Mouse (Mus musculus): Measurements from ENCODE around the gene Txndc12. TPM values are rescaled to one million over a fixed set of nuclear protein-coding genes. Genes with fewer than 3 reads are reported as not detected.

Txndc12 gene
- total RNA-seq (2021) = 10 to 100 TPM; 40.4 to 45.2 TPM
- long read RNA-seq, experiment 1, transcript Txndc12-201 (7 exons, 1,359 nt) = major isoform, 32 of 36 reads
- long read RNA-seq, experiment 1, partial matches to known transcripts = 1 of 36 reads
- long read RNA-seq, experiment 1, other reads (novel, unspliced or antisense) = 3 of 36 reads
- long read RNA-seq, experiment 2, transcript Txndc12-201 (7 exons, 1,359 nt) = major isoform, 25 of 34 reads
- long read RNA-seq, experiment 2, partial matches to known transcripts = 3 of 34 reads
- long read RNA-seq, experiment 2, other reads (novel, unspliced or antisense) = 6 of 34 reads

DNA sequence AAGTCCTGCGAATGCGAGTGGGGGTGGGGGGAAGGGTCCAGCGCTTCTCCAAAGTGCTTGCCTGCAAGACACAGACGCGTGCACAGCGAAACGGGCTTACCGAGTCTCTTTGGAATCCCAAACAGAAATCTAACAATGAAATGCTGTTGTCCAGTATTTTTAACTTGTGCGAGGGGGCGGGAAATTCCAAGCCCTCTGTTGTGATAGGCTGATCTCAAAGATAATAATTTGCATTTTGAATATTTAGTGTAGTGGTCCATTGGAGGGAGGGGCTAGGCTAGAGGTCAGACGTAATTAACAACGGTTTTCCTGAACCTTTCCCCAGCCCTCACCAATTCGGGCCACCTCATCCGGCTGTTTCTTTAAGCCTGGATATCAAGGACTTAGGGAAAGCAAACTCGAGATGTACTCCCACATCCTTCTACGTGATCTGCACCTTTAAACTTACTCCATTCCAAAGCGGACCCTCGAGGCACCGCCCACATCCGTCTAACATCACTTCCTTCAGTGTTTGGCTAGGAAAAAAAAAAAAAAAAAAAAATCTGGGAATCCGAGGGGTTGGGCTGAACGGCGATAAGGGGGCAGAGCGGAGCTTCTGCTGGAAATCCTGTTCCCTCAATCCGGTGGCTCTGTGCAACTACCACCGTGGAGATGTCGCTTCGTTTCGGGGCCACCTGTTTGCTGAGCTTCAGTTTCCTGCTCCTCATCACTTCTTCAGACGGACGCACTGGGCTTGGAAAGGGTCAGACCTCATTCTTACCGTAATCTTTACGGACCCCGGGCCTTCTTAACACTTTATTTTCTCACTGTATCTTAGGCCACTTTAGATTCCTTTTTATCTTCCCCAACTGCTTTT lies at the start of gene Txndc12:
Txndc12 (plus strand) TSS at position 487 of the 856 bp plus-strand sequence.
- intact Hi-C loops (cut with DNase I) = no loop called here
- peak; percentile 81 to 90 for DNase-seq (ENCODE audit: low spot score in 2 of 2)

DNA sequence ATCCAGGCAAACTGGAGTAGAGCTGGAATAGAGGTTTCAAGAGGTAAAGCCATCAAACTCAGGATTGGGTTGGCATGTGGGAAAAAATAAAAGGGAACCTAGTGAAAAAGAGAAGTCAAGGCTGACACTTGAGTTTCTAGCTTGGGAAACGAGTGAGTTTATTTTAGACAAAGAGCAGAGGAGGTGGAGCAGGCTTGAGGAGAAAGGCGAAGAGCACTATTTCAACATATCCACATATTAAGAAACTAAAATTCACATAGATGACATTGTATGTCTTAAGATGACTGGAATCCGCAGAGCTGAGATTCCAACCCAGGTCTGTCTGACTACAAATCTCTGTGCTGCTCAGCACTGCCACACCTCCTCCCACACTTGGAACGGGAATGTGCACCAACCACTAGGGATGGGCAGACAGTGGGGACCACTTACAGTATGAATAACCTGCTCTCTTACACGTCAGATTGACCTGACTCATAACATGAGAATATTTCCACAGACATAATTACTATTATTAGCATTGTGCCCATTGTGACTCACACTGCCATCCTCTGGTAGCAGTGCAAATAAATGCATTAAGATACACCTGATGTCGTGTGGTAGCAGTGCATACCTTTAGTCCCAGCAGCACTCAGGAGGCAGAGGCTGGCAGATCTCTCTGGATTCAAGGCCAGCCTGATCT lies 45.0 kb upstream of the Txndc12 start:
- intact Hi-C loops (cut with DNase I) = no loop called here
- no peak for DNase-seq (ENCODE audit: low spot score in 2 of 2)

DNA sequence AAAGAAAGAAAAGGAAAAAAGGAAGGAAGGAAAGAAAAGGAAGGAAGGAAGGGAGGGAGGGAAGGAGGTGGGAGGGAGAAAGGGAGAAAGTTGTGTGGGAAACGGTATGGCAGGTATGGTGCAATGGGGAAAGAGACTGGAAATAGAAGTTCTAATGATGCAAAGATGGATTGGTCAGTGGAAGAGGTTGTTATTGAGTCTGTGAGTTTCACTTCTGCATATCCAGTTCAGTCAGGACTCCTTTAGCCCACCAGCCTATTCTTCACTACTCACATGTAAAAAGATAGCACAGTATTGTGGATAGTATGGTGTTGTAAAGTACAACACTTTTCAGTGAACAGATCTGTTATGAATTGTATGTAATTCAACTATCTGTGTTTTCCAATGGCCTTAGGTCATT lies 43.9 kb upstream of the Txndc12 start:
- intact Hi-C loops (cut with DNase I) = no loop called here

DNA sequence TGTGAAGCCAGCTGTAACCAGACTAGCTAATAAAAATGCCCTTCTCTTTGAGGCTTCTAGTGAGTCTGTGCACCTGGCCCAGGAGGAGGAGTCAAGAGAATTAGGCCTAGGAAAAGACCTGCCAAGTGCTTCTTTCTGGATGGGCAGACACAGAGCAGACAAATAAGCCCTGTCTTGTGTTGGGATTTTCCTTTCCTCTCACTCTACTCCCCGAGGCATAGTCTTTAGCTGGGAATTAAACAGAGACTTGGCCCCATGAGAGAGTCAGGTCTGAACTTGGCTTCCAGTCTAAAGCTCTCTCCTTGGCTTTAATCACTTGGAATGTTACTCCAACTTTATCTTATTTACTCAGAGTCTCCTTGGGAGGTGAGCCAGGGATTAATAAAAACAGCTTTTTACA lies 40.5 kb upstream of the Txndc12 start:
- intact Hi-C loops (cut with DNase I) = no loop called here
- no peak for DNase-seq (ENCODE audit: low spot score in 2 of 2)

More for the DNA sequence above, 43.9 kb upstream of the Txndc12 start:
- DNase-seq (ENCODE audit: low spot score in 2 of 2) = no peak

DNA sequence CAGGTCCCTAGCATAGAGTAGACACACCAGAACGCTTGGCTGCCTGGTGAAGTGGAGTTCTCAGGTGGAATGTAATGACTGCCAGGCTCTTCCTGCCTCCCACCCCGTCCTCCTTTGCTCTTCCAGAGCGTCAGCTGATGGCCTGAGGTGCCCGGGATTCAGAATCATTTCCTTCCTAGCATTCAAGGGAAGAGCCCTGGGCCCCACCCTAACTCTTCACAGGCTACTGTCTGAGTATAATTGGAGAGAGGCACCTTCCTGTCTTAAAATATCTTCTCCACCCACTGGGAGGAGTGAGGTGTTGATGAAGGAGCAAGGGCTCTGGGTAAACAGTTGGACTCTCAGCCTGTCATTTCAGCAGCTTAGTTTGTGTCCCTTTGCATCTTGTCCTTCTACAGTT lies 37.7 kb upstream of the Txndc12 start:
- DNase-seq (ENCODE audit: low spot score in 2 of 2) = no peak
- intact Hi-C loops (cut with DNase I) = no loop called here

DNA sequence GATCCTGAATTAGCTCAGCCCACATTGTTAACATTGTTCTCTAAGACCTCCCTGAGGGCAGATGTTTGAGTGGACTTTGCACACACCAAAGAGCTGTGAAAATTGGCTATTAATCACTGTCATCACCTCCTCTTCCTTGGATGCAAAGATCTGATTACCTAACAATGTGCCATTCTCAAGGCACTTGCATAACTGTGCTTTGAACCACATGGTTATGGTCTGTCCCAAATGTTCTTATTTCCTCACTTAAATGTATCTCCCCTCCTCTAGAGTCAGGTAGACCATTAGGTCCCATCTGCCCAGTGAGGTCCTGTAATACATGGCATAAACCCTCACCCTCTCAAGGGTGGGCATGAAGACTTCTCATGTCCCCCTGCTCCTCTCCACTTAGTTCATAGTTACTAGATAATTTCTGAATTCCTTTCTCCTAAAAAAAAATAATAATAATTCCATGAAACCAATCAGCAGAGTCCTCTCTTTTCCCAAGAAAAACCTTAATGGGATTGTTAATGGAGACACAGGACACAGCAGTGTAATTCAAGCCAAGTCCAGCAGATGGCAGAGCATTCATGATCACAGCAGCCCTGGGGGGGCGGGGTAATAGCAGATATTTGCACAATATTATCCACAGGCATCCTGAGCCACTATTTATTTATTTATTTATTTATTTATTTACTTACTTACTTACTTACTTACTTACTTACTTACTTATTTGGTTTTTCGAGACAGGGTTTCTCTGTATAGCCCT lies 36.1 kb upstream of the Txndc12 start:
- peak; percentile 75 to 76 for DNase-seq (ENCODE audit: low spot score in 2 of 2)
- intact Hi-C loops (cut with DNase I) = no loop called here

DNA sequence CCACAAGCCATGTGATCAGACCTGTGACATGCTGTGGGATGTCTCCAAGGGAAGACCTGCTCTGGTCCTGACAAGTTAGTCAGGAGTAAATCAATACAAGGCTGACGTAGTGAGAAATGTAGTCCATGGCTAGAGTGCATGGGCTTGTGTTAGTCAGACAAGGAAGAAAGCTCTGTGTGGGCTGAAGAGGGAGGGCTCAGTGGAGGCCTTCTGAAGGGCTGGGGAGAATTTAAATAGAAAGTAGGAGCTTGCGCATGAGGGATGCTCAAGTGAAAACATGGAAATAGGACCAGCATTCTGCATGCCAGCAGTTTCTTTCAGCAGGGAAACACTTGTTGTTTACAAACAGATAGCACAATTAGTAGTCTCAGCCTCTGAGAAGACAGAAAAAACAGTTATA lies 30.9 kb upstream of the Txndc12 start:
- intact Hi-C loops (cut with DNase I) = loop anchor here (10.0 kb wide), 1 partner anchor 171 kb away; no protein-coding TSS in a partner anchor
- no peak for DNase-seq (ENCODE audit: low spot score in 2 of 2)

DNA sequence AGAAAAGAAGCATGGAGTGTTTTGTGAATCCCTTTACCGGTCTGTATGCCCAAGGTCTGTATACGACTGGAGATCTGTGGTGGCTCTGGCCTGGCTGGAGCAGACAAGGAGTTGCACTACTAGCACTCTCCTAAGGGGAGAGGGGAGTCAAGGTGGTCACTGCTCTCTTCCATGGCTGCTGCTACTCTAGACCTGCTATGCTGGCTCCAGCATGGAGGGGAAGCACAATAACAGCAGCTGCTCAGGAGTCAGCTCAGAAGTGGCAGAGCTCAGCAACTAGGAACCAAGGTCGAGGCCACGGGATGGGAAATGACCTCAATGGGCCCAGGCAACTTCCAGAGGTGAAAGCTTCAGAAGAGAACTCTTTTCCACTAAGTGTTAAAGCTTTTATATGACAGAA lies 23.3 kb upstream of the Txndc12 start:
- no peak for DNase-seq (ENCODE audit: low spot score in 2 of 2)
- intact Hi-C loops (cut with DNase I) = no loop called here

DNA sequence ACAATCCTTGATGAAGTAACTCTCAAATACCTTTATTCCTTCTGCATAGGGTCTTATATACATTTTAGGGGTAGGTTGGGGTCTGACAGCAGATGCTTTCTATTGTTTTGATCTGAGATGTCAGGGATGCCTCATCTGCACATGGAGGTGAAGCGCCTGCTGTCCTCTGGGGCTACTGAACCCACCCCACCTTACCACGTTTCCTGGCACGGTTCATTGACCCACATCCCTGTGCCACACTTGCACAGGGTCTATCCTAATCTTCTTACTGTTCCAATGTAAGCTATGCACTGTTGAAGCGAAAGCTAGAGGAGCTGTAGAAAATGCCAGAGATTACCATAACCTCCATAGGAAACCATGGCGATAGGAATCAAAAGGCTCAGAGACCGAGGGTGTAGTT lies 22.9 kb upstream of the Txndc12 start:
- DNase-seq (ENCODE audit: low spot score in 2 of 2) = no peak
- intact Hi-C loops (cut with DNase I) = no loop called here

DNA sequence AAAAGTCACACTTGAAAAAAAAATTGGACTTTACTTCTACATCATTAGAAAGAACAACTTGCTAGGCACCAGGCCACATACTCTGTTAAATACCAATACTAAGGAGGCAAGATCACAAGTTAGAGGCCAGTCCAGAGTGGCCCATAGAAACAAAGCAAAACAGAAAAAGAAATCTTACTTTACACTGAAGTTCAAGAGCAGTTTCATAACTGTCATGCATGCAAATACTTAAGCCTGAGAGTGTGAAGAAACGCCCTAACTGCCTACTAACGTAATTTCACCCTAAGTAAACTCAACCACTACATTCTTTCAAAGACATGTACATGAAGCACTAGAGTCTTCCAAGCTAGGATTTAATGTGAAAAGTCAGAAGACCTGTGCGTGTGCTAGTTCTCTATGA lies 8.7 kb upstream of the Txndc12 start:
- DNase-seq (ENCODE audit: low spot score in 2 of 2) = no peak
- intact Hi-C loops (cut with DNase I) = no loop called here

DNA sequence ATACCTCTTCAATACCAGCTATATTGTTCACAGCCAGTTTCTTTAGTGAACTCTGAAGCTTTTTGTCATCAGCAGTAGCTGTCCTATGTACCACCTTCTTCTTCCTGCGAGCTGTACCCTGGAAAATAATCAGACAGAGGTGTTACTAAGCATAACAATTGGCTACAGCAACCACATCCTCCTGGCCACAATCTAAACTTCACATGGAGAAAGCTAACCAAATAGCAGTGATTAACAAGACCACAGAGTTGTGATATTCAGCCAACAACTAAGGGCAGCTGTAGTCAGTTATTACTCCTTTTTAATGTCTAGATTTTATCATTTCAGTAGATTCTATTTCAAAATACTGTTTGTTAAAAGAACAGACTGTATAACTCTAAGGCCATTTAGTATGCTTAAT lies 8.3 kb upstream of the Txndc12 start:
- DNase-seq (ENCODE audit: low spot score in 2 of 2) = no peak
- intact Hi-C loops (cut with DNase I) = no loop called here

DNA sequence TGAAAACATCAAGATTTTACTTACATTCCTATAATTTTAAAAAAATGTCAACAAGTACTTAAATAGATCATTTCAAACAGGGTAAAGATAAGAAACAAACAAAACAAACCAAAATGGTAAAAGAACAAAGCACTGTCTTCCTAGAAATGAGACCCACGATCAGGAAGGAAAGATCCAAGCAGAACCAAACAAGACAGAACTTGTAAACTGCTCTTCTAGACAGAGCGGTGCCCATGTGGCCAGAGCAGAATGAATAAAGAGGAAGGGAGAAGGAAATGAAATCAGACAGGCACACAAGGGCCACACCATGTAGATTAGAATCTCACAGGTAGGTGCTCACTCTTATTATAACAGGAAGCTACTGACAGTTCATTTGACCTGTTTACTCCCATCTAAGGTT lies 7.8 kb upstream of the Txndc12 start:
- intact Hi-C loops (cut with DNase I) = no loop called here

DNA sequence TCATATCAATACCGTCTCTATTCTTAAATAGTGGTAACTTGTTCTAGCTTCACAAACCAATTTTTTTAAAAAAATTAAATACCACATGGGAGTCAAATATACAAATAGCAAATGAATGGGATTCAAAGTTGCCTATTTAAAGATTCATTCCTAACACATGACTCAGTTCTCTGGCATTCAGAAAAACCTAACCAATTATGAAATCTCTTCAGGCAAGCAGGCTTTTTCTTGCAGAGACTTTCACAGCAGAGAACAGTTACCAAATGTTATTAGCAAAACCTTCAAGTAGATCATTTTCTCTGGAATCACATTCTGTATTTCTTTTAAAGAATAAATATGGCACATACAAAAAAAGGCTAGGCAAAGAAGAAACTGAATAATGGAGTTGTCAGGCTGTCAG lies 3.7 kb upstream of the Txndc12 start:
- DNase-seq (ENCODE audit: low spot score in 2 of 2) = peak in 1 of 2 experiments; percentile 21
- intact Hi-C loops (cut with DNase I) = no loop called here

More for the DNA sequence above, 7.8 kb upstream of the Txndc12 start:
- no peak for DNase-seq (ENCODE audit: low spot score in 2 of 2)

DNA sequence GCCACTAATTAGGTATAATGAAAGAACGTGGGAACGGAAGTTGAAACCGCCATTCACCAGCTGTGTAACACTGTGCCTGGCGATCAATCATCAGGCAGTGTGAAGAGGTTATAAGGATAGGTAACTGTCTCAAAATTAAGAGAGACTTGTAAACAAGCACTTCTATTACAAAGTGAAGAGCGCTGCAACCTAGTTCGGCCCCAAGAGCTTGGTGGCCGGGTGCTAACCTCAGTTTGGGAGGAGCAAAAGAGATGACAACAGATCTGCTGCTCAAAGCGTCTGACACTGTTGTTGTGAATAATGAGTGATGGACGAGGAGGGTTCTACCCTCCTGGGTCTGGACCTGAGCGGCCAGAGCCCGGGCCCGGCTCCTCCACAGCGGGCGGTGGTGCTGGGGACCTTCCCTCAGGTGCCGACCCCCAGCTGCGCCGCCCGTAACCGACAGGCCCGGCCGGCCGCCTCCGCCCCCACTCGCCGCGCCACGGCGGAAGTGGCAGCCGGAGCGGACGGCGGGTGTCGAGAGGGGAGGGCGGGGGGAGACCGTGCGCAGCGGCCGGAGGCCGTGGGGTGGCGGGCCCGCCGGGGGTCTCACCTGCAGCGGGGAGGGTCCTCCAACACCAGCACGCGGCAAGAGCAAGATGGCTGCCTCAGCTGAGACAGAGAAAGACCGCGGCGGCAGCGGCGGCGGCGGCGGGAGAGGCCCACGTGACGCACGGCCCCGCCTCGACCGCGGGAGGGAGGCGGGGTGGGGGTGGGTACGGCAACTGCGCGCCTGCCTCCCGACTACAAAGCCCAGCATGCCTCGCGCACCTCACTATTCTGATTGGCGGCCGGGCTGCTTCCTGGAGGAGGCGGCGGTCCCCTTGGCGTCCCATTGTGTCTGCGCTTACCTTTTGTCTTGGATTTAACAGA lies 1.2 kb upstream of the Txndc12 start, which contains the start of gene Btf3l4:
Btf3l4 (minus strand) TSS at position 699 of the 912 bp plus-strand sequence.
- intact Hi-C loops (cut with DNase I) = no loop called here
- peak; percentile 90 to 91 for DNase-seq (ENCODE audit: low spot score in 2 of 2)

DNA sequence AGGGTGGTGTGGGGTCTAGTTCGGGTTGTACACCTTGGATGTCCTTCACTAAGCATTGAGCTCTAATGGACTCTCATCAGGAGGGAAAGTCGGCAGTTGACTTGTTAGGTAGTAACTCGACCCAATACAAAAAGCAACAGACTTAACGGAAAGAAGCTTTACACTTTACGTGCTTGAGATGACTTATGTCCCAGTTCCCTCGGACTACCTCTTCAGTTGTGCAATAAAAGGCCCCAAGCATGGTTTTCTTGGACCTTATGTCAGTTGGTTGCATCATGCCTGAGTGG lies 630 bp upstream of the Txndc12 start:
- DNase-seq (ENCODE audit: low spot score in 2 of 2) = no peak
- intact Hi-C loops (cut with DNase I) = no loop called here

DNA sequence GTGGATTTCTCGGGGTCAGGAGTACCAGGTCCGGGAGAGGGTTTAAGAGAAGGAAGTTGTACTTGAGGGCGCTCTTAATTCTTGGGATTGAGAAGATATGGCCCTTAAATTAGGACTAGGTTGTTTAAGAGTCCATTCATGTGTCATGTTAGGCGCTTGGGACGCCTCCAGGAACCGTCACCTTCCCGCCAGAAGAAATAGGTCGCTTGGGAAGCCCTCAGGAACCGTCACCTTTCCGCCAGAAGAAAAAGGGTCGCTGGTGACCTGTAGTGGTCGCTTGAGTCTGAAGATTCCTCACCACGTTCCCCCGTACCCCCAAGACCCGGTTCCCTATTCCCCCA lies 540 bp downstream of the Txndc12 start:
- intact Hi-C loops (cut with DNase I) = no loop called here
- peak in 1 of 2 experiments; percentile 11 for DNase-seq (ENCODE audit: low spot score in 2 of 2)

DNA sequence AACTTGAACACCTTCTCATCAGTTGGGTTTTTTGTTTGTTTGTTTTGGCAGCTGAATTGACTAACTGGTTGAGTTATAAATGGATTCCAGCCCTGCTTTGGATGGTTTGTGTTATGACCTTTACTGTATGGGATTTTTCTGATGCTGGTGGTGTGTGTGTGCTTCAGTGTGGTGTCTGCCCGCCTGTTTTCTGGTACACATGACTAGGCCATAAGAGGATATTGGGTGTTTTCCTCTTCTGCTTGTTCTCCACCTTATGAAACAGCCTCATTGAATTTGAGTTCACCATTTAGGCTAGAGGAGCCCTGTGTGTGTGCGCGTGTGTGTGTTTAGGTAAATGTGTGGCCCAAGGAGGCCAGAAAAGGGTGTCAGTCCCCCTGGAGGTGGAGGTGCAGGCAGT lies 1.1 kb downstream of the Txndc12 start:
- intact Hi-C loops (cut with DNase I) = no loop called here
- DNase-seq (ENCODE audit: low spot score in 2 of 2) = no peak

DNA sequence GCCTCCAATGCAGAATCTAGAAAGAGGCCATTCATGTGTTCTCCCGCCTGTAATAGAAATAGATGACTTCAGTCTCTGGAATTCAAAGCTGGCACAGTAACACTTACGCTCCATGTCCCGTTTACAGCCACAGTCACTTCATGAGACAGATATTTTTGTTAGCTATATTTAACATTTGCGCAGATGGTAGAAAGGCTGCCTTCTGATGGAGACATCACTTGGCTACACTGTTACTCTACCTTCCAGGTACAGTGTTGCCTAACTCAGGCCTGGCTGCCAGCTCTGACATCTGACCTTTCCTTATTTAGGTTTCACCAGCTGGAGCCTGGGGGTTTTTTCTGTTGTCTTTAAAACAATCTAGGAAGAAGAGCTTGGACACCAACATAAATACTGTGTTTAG lies 3.6 kb downstream of the Txndc12 start:
- intact Hi-C loops (cut with DNase I) = no loop called here
- peak; percentile 32 to 62 for DNase-seq (ENCODE audit: low spot score in 2 of 2)
